Mouse (Mus musculus): Measurements from ENCODE around the gene Dhx29. TPM values are rescaled to one million over a fixed set of nuclear protein-coding genes. Genes with fewer than 3 reads are reported as not detected.

Dhx29 gene
- 10 to 100 TPM; 13.1 to 13.2 TPM for total RNA-seq (2021)

DNA sequence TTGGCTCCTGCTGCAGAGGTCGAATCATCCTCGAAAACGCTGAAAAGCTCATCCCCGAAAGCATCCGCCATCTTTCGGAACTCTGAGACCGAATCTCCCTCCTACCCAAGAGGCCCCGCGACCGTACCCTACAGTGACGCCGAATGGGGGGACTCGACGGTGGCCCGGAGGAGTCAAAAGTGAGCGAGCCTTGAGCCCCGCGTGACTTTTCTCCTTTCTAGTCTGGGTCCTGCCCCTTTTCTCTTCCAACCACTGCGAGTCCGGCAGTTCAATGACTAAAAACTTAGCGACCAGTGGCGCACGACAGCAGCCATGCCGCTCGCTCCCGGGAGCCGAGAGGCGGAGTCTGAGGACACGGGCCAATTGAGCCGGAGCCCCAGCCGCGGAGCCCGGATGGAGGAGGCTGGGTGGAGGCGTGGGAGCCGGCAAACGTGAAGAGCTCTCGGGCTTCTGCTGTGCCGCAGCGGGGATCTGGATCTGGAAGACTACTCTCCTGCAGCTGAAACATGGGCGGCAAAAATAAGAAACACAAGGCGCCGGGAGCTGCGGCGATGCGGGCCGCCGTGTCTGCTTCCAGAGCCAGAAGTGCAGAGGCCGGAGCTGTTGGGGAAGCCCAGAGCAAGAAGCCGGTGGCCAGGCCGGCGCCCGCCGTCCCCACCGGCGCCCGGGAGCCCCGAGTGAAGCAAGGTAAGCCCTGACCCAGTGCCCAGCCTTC, at the start of gene Dhx29, which contains the start of gene Mtrex:
TSS of gene Dhx29 (plus strand) at position 168 of the 715 bp plus-strand sequence.
TSS of gene Mtrex (minus strand) at position 112 of the 715 bp plus-strand sequence.
- intact Hi-C loops (cut with DNase I) = no loop called here
- DNase-seq (ENCODE audit: low spot score) = peak; percentile 96

DNA sequence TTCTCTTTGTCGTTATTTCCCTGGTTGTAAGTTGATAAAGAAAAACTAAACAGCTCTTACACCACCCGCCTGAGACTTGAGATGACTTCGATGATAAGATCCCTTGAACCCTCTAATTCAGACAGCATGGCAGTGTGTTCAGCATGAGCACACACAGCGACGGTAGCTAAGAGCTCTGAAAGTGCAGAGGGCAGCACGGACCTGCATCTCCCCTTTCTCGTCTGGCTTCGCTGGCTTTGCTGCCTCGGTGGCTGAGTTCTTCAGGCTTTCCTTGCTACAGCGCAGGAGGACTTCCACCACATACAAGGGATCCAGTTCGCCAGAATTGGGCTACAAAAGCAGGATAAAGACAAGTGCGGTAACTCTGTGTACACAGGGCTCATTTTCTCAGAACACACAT, 40.0 kb upstream of the Dhx29 start:
- intact Hi-C loops (cut with DNase I) = no loop called here

DNA sequence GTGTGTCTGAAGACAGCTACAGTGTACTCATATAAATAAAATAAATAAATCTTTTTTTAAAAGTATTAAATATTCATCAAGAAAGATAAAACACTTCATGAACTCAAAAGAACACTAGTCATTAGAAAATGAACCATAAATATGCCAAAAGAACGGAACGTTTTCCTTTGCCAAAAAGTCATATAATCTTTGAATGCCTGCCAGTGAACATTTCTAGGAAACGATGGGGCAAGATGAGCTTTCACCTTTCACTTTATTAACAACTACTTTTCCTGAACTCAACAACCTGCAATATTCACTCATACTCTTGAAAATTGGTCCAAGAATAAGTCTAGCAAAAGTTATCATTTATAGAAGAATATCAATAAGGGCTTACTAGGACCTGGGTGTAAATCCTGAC, 25.1 kb upstream of the Dhx29 start:
- intact Hi-C loops (cut with DNase I) = no loop called here

More for the DNA sequence above, 40.0 kb upstream of the Dhx29 start:
- DNase-seq (ENCODE audit: low spot score) = no peak

DNA sequence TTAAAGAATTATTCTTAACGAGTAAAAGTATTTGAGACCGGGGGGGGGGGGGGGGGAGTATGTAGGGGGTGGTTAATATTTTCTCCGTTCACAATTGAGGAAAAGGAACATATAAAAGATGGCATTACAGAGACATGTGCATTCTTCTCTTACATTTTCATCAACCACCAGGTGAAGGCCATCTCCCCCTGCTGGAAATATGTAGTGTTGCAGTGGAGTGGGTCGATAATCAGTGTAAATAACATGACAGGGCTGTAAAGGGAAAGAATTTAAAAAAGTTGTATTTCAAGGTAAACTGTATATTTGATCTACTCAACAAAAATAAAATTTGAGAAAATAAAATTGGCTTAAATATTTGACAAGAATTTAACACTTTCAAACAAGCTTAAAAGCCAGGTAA, 17.6 kb upstream of the Dhx29 start:
- intact Hi-C loops (cut with DNase I) = loop anchor here (1.0 kb wide), 1 partner anchor 235 kb away; no protein-coding TSS in a partner anchor
- no peak for DNase-seq (ENCODE audit: low spot score)

More for the DNA sequence above, 25.1 kb upstream of the Dhx29 start:
- no peak for DNase-seq (ENCODE audit: low spot score)

DNA sequence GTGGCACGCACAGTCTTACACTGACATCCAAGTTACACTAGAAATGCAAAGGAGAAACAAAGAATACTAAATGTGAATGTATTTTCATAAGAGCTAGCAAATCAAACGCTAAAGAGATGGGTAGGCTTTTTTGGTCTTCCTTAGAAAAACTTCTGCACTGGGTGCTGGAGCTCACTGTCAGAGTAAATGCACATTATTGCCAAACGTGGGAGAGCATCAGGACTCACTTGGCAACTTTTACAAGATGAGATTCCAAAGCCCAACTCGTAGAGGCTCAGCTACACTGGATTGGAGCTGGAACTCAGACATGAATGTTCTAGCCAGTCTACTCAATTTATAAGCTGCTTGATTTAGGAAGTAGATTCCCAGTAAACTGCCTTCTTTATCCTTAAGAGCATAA, 16.8 kb upstream of the Dhx29 start:
- DNase-seq (ENCODE audit: low spot score) = no peak
- intact Hi-C loops (cut with DNase I) = no loop called here

DNA sequence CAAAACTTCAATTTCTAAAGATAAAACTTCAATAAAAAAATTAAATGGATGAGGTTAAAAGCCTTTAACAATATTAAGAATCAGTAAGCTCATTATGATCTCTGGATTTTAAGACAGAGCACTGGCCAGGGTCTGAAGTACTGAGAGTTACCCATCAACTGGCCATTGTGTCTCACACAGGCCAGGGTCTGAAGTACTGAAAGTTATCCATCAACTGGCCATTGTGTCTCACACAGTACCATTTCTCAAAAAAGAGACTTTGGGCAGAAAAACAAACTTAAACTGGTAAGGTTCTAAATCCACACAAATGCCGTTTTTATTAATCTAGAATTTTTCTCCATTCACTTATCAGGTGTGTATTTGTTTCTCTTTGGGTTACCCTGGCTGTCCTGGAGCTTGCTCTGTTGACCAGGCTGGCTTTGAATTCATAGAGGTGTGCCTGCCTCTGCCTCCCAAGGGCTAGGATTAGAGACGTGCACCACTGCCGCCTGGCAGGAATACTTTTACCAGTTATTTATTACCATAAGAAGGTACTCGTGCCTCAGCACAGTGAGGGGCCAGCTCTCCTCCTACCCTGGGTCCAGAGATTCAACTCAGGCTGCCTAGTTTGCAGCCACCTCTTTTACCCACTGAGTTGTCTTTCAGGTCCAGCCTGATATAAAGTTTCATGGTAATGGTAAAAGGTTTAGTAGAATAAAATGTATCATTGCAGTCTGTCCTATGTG, 8.0 kb upstream of the Dhx29 start:
- no peak for DNase-seq (ENCODE audit: low spot score)
- intact Hi-C loops (cut with DNase I) = no loop called here

DNA sequence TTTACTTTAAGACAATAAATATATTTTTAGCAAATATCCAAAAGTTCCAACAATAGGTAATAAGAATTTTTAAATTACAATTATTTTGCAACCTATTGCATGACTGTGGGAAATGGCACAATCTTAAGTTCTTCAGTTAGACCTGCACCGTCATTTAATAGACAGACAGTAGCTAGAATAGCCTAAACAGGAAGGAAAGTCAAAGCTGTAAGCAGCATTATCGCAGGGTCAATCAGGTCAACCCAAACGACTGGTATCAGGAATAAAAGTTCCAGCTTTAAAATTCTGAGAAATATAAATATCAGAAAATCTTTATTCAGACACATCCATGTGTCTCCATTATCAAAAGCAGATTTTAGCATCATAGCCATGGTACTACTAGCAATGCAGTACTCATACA, 6.3 kb upstream of the Dhx29 start:
- intact Hi-C loops (cut with DNase I) = no loop called here
- no peak for DNase-seq (ENCODE audit: low spot score)

DNA sequence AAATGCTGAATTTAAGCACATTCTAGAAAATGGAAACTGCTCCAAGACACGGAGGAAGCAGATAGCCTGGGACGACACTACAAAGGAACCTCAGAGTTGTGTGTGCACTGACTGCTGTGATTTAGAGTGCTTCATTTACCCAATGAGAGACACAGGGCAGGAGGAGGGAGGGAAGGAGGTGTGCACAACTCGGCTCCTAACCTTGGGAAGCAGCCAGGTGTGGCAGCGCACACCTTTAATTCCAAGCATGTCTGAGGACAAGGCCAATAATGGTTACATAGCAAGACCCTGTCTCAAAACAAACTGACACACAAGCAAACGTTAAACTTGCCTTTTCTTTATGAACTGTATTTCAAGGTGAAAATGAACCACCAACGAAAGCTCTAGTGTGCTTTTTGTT, 2.0 kb upstream of the Dhx29 start:
- intact Hi-C loops (cut with DNase I) = no loop called here
- DNase-seq (ENCODE audit: low spot score) = no peak

DNA sequence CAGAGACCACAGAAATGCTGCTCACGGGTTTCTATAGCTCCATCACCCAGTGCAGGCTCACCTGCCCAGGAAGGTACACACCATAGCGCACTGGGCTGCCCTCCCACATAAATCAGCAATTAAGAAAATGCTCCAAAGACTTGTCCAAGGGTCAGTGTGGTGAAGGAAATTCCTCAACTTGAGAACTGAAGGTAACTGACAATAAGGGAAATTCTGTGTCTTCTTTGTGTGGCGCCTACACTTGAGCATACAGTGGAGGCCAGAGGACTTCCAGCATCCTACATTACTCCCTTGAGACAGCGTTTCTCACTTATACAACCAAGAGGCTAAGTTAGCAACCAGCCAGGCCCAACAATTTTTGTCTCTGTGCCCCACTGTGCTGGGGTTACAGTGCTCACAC, 1.3 kb upstream of the Dhx29 start:
- no peak for DNase-seq (ENCODE audit: low spot score)
- intact Hi-C loops (cut with DNase I) = no loop called here

DNA sequence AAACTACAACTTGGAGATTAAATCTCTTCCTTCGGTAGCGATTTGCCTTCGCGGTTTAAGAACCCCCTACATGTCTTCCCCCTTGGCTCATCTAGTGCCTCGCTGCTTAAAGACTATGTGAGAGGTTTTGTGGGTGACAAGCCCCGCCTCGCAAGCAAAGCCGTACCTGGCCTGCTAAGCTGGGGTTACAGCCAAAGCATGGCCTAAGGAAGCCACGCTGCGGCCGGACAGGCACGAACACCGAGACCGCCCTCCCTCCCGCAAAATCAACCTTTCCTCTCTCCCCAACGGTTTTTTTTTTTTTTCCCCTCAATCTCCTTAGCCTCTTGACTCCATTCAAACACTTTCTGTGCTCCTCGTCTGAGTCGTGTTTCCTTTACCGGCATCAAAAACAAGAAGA, 458 bp upstream of the Dhx29 start:
- intact Hi-C loops (cut with DNase I) = no loop called here
- no peak for DNase-seq (ENCODE audit: low spot score)

DNA sequence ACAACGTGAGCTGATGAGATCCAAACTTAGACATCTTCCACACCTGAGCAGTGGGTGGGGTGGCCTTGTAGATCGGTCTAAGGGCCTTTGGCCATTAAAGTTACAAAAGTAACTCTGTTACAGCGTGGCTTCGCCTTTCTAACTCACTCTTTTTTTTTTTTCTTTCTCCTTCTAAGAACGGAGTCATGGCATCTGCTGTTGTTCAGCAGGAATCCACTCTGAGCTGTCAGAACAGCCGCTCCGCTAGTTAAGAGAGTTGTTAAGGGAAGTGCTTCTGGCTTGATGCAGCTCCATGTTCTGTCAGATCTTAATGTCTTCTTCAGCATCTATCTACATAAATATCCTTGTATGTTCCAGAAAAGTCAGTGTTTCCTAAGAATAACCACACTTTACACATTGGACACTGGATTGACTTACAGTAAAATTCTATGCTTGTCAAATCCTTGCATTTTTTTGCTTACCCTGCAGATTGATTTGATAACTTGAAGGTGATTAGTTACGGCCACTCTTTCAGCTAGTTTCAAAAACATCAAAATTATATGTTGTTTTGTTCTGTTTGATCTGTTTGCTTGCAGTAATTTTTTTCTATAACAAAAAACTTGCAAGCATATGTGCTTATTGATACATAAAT, 899 bp downstream of the Dhx29 start:
- intact Hi-C loops (cut with DNase I) = no loop called here
- no peak for DNase-seq (ENCODE audit: low spot score)

DNA sequence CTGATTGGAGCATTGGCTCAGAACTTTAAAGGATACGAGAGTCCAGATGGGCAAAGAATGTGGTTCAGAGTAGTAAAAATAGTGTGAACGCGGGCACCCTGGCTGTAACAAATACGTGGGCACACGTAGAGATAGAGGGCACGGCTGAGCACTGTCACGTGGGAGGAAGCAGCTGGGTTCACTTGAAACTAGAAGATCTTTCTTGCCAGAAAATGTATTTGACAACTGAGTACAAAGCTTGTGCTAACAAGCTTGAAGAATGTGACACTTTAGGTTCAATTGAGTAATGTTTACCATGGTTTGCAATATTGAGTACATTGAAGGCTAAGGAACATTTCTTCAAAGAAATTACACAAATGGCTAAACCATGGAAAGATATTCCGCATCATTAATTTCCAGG, 10.9 kb downstream of the Dhx29 start:
- intact Hi-C loops (cut with DNase I) = no loop called here
- DNase-seq (ENCODE audit: low spot score) = no peak

DNA sequence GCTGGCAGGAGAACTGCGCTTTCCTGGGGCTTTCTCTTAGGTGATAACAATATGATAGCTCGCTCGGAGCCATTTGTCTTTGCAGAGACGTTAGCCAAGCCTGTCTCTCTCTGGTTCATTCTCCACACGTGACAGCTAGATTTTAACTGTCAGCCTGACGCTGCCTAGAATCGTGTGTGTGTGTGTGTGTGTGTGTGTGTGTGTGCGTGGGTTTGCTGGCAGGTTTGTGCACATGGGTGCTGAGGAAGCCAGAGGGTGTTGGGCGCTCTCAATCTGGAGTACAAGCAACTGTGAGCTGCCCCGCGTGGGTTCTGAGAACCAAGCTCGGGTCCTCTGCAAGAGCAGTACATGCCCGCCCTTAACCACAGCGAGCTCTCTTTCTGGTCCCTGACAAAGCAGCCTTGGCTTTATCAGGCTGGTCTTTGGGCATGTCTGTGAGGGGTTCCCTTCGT, 14.7 kb downstream of the Dhx29 start:
- no peak for DNase-seq (ENCODE audit: low spot score)
- intact Hi-C loops (cut with DNase I) = no loop called here

DNA sequence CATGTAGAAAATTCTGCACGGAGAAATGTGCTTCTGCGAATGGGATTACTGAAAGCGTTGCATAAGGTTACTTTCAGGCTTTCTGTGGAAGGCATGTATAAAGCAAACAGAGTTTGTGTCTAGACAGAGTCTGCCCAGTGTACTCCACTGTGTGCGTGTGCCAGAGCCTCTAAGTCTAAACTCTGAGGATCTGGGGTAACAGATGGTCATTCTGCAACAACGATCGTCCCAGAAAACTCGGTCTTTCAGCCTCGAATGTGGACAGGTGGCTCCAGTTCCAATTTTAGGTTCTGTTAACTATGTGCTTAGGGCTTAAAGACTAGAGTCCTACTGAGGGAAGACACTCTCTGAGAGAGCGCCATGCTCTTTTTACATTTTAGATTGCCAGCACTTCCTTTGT, 18.1 kb downstream of the Dhx29 start:
- no peak for DNase-seq (ENCODE audit: low spot score)
- intact Hi-C loops (cut with DNase I) = no loop called here

DNA sequence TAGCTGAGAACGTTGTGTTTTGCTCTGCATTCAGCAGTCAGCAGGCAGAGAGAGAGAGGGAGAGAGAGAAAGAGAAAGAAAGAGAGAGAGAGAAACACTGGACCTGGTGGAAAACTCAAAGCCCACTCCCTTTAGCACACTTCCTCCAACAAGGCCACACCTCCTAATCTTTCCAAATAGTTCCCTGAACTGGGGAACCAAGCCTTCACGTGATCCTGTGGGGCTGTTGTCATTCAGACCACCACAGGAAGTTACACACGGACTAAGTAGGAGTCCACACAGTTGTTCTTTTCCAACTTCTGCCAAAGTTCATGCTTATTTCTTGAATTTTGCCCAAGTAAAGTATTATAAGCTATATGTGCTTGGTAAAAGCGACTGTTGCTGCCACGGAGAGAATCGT, 18.6 kb downstream of the Dhx29 start:
- intact Hi-C loops (cut with DNase I) = no loop called here
- no peak for DNase-seq (ENCODE audit: low spot score)

DNA sequence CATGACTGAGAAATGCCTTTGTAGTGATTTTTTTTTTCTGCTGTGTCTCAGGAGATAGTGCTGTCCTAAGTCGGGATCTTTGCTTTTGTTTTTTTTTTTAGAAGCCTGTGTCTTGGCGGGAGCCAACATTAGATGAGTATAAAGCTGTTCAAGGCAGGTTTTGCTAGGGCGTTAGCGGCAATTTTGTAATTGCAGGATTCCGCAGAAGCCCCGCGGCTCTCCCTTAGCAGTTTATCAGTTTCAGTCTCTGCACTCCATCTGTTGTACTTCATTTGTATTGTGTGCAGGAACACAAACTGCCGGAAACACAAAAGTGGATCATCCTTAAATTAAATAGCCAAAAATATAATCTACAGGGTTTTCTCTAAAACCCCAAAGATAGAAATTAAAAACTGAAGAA, 26.8 kb downstream of the Dhx29 start:
- no peak for DNase-seq (ENCODE audit: low spot score)
- intact Hi-C loops (cut with DNase I) = no loop called here

DNA sequence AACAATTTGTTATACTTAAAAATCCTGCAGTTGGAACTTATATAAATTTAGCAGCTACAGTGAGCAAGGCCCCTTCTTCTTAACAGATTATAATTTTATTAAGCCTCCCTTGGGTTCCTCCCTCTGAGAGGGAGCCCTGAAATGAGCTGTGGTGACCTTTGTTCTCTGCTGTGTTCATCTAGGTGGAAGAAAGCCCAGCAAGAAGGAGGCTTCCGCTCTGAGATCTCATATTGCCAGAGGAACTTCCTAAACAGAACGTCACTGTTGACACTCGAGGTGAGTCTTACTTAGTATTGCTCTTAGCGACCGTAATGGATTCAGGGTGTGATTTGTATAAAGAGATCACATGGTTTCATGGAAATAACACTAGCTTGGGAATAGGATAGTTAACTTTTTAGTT, 35.8 kb downstream of the Dhx29 start:
- no peak for DNase-seq (ENCODE audit: low spot score)
- intact Hi-C loops (cut with DNase I) = no loop called here

DNA sequence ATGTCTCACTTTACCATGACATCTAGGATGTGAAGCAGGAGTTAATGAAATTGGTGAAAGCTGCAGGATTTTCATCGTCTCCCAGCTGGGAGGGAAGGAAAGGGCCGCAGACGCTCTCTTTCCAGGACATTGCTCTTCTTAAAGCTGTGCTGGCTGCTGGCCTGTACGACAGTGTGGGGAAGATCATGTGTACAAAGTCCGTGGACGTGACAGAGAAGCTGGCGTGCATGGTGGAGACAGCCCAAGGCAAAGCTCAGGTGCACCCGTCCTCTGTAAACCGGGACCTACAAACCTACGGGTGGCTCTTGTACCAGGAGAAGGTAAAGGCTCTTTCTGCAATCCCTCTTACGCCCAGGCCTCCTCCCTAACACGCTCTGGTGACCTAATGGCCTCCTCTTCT, 37.2 kb downstream of the Dhx29 start:
- no peak for DNase-seq (ENCODE audit: low spot score)
- intact Hi-C loops (cut with DNase I) = no loop called here

DNA sequence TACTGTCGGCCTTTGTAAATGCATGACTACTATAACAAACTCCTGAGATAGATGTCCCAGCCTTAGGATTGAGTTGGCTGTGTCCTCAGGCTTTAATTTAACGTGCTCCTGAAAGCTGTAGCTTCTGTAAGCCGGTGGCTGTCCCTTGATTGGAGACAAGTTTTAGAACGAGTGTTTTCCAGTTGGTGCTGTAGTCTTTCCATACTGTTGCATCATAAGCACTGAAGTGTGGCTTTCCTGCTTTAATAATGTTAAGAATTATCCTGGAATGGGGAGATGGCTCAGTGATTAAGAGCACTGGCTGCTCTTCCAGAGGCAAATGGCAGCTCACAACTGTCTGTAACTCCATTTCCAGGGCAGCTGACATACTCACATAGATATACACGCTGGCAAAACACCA, 40.0 kb downstream of the Dhx29 start:
- DNase-seq (ENCODE audit: low spot score) = no peak
- intact Hi-C loops (cut with DNase I) = no loop called here

DNA sequence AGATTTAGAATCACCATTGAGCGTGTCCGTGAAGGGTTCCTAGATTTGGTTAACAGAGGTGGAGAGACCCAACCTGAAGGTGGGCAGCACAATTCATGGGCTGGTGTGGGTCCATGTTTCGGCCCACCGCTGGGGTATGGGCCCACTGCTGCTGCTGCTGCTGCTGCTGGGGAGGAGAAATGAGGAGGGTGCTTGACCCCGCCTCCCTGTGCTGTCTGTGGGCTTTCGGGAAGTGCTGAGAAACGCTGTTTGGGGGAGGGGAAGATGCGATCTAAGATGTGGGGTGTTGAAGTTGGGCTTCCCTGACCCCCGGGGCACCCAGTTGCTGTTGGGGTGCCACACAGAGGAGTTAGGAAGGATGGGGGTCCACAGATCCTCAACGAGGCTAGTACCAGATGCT, 49.5 kb downstream of the Dhx29 start:
- intact Hi-C loops (cut with DNase I) = no loop called here
- DNase-seq (ENCODE audit: low spot score) = no peak
